Mouse (Mus musculus): ENCODE results near the gene Fbxw10.

DNA sequence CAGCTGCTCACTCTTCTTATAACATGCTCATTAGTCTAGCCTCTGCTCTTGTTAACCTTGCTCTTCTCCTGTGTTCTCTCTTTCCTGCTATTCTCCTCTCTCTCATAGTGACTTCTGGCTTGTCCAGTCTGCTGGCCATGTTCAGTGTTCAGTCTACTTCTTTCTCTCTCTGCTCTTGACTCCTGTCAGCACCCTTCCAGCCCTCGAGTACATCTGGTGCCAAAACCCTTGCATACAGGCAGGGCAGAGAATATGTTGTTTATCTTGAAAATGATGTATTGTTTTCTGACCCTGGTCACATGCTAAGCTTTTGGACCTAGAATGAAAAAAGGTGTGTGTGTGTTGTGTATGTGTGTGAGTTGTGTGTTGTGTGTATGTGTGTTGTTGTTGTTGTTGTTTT, 33.4 kb upstream of the Fbxw10 start:
- TF ChIP-seq GATA1 (IDR thresholded peaks at IDR 0.05; ENCODE audit: borderline replicate concordance, low read length) (no peak), FLI1 (IDR thresholded peaks at IDR 0.05; ENCODE audit: low read length) (no peak)
